Mouse (Mus musculus) MEL (cell line): Measurements from ENCODE around the gene Zbtb24. TPM values are rescaled to one million over a fixed set of nuclear protein-coding genes. Genes with fewer than 3 reads are reported as not detected.

Source experiments
- DNase-seq: peaks from one replicate; pipeline ENCODE4 v3.0.0; 2011; ENCODE audit warnings: low read depth, low spot score
- H3K27ac ChIP-seq: 2 replicates; pipeline ENCODE4 v1.5.1; 2012; ENCODE audit warnings: low read depth, mild to moderate bottlenecking, control low read depth, low read length, moderate library complexity; ENCODE audit not compliant: control insufficient read depth
- H3K27me3 ChIP-seq, 2 experiments: fragments of 150-350 bp in 1 of 2; sonication (generic) in 1 of 2; 2 replicates each; pipeline ENCODE4 v1.6.1; 2012; ENCODE audit warnings: low read length in 2 of 2, mild to moderate bottlenecking in 2 of 2, improper control_type of control experiment in 1 of 2, moderate library complexity in 1 of 2; ENCODE audit not compliant: insufficient read depth in 2 of 2, control insufficient read depth in 1 of 2
- H3K36me3 ChIP-seq, 2 experiments: 2 replicates each; pipeline ENCODE4 v1.6.1; 2012 to 2014; ENCODE audit warnings: low read length in 2 of 2, improper control_type of control experiment in 1 of 2, inconsistent platforms in 1 of 2, mild to moderate bottlenecking in 1 of 2; ENCODE audit not compliant: insufficient read depth in 2 of 2, control insufficient read depth in 1 of 2
- H3K4me1 ChIP-seq, 2 experiments: fragments of 150-350 bp in 1 of 2; sonication (generic) in 1 of 2; 2 replicates each; pipeline ENCODE4 v1.6.1; 2012; ENCODE audit warnings: low read length in 2 of 2, improper control_type of control experiment in 1 of 2, mild to moderate bottlenecking in 1 of 2; ENCODE audit not compliant: insufficient read depth in 2 of 2, control insufficient read depth in 1 of 2
- H3K4me3 ChIP-seq, 2 experiments: fragments of 150-350 bp in 1 of 2; sonication (generic) in 1 of 2; 2 replicates each; pipeline ENCODE4 v1.5.1; 2012; ENCODE audit warnings: low read depth in 2 of 2, low read length in 2 of 2, mild to moderate bottlenecking in 2 of 2, moderate library complexity in 2 of 2, control low read depth in 1 of 2, improper control_type of control experiment in 1 of 2; ENCODE audit not compliant: control insufficient read depth in 1 of 2, insufficient read depth in 1 of 2
- H3K79me2 ChIP-seq: 2 replicates; pipeline ENCODE4 v1.6.1; 2012; ENCODE audit warnings: mild to moderate bottlenecking, low read length, moderate library complexity; ENCODE audit not compliant: control insufficient read depth, poor library complexity, insufficient read depth
- H3K9ac ChIP-seq: 2 replicates; pipeline ENCODE4 v1.6.1; 2012; ENCODE audit warnings: low read depth, mild to moderate bottlenecking, control low read depth, low read length, moderate library complexity; ENCODE audit not compliant: control insufficient read depth, poor library complexity, severe bottlenecking
- H3K9me3 ChIP-seq: fragments of 150-350 bp; sonication (generic); replicated peaks from 2 replicates; pipeline ENCODE4 v1.6.1; 2012; ENCODE audit warnings: mild to moderate bottlenecking, low read length, improper control_type of control experiment, moderate library complexity; ENCODE audit not compliant: insufficient read depth
- BHLHE40 ChIP-seq: IDR thresholded peaks from 2 replicates; pipeline ENCODE4 v1.6.1; 2012; ENCODE audit warnings: low read depth, mild to moderate bottlenecking, inconsistent platforms, low read length, improper control_type of control experiment, borderline replicate concordance
- CHD1 ChIP-seq: IDR thresholded peaks from 2 replicates; pipeline ENCODE4 v1.6.1; 2012; ENCODE audit warnings: low read depth, mild to moderate bottlenecking, inconsistent platforms, low read length, improper control_type of control experiment
- CTCF ChIP-seq, 3 experiments: IDR thresholded peaks in 2 of 3; conservative IDR thresholded peaks in 1 of 3; 2 replicates each; pipeline ENCODE4 v1.5.1; 2011 to 2012; ENCODE audit warnings: low read length in 3 of 3, low read depth in 2 of 3, mild to moderate bottlenecking in 2 of 3, improper control_type of control experiment in 1 of 3, inconsistent platforms in 1 of 3, mixed read lengths in 1 of 3, moderate library complexity in 1 of 3; ENCODE audit not compliant: control insufficient read depth in 1 of 3, insufficient read depth in 1 of 3, poor library complexity in 1 of 3, severe bottlenecking in 1 of 3
- E2F4 ChIP-seq: IDR thresholded peaks from 2 replicates; pipeline ENCODE4 v1.6.1; 2011; ENCODE audit warnings: low read depth, low read length, improper control_type of control experiment, borderline replicate concordance
- ELF1 ChIP-seq: IDR thresholded peaks from 2 replicates; pipeline ENCODE4 v1.6.1; 2014; ENCODE audit warnings: low read depth, mild to moderate bottlenecking, inconsistent platforms, low read length, improper control_type of control experiment, moderate library complexity
- EP300 ChIP-seq, 2 experiments: IDR thresholded peaks; 2 replicates each; pipeline ENCODE4 v1.6.1; 2011; ENCODE audit warnings: improper control_type of control experiment in 2 of 2, low read length in 2 of 2, low read depth in 1 of 2, mild to moderate bottlenecking in 1 of 2
- ETS1 ChIP-seq: IDR thresholded peaks from 2 replicates; pipeline ENCODE4 v1.6.1; 2012; ENCODE audit warnings: low read depth, mild to moderate bottlenecking, inconsistent platforms, low read length, improper control_type of control experiment, moderate library complexity
- GABPA ChIP-seq: IDR thresholded peaks from 2 replicates; pipeline ENCODE4 v1.6.1; 2012; ENCODE audit warnings: low read depth, mild to moderate bottlenecking, inconsistent platforms, low read length, improper control_type of control experiment, moderate library complexity
- GATA1 ChIP-seq: IDR thresholded peaks from 2 replicates; pipeline ENCODE4 v1.6.1; 2011; ENCODE audit warnings: low read depth, low read length, improper control_type of control experiment
- JUND ChIP-seq: IDR thresholded peaks from 2 replicates; pipeline ENCODE4 v1.6.1; 2011; ENCODE audit warnings: low read depth, mild to moderate bottlenecking, improper control_type of control experiment, low read length
- KAT2A ChIP-seq: conservative IDR thresholded peaks from 2 replicates; pipeline ENCODE4 v1.6.1; 2012; ENCODE audit warnings: low read depth, low read length, improper control_type of control experiment, inconsistent platforms
- MAX ChIP-seq: IDR thresholded peaks from 2 replicates; pipeline ENCODE4 v1.6.1; 2011; ENCODE audit warnings: low read length, improper control_type of control experiment
- MAZ ChIP-seq: IDR thresholded peaks from 2 replicates; pipeline ENCODE4 v1.6.1; 2012; ENCODE audit warnings: low read depth, mild to moderate bottlenecking, inconsistent platforms, low read length, improper control_type of control experiment
- MEF2A ChIP-seq: IDR thresholded peaks from 2 replicates; pipeline ENCODE4 v1.6.1; 2014; ENCODE audit warnings: low read depth, mild to moderate bottlenecking, inconsistent platforms, low read length, improper control_type of control experiment; ENCODE audit not compliant: poor library complexity, insufficient replicate concordance, severe bottlenecking; ENCODE audit errors: extremely low read depth
- MXI1 ChIP-seq: IDR thresholded peaks from 2 replicates; pipeline ENCODE4 v1.6.1; 2011; ENCODE audit warnings: mild to moderate bottlenecking, low read depth, low read length, improper control_type of control experiment
- MYB ChIP-seq: IDR thresholded peaks from 2 replicates; pipeline ENCODE4 v1.6.1; 2011; ENCODE audit warnings: mild to moderate bottlenecking, low read depth, low read length, improper control_type of control experiment
- MYC ChIP-seq: IDR thresholded peaks from 2 replicates; pipeline ENCODE4 v1.6.1; 2011; ENCODE audit warnings: low read depth, mild to moderate bottlenecking, low read length, improper control_type of control experiment, moderate library complexity
- NELFE ChIP-seq: IDR thresholded peaks from 2 replicates; pipeline ENCODE4 v1.6.1; 2011; ENCODE audit warnings: low read depth, low read length, improper control_type of control experiment
- POLR2A ChIP-seq, 2 experiments: IDR thresholded peaks; 2 replicates each; pipeline ENCODE4 v1.6.1; 2011 to 2012; ENCODE audit warnings: low read length in 2 of 2, mild to moderate bottlenecking in 2 of 2, control low read depth in 1 of 2, improper control_type of control experiment in 1 of 2, low read depth in 1 of 2, moderate library complexity in 1 of 2; ENCODE audit not compliant: control insufficient read depth in 1 of 2, insufficient read depth in 1 of 2, poor library complexity in 1 of 2
- POLR2AphosphoS2 ChIP-seq: IDR thresholded peaks from 2 replicates; pipeline ENCODE4 v1.6.1; 2011; ENCODE audit warnings: low read length, improper control_type of control experiment
- POLR2AphosphoS5 ChIP-seq: IDR thresholded peaks from 2 replicates; pipeline ENCODE4 v1.6.1; 2012; ENCODE audit warnings: low read depth, borderline replicate concordance, mild to moderate bottlenecking, inconsistent platforms, low read length, moderate library complexity, mixed read lengths
- SIN3A ChIP-seq: IDR thresholded peaks from 2 replicates; pipeline ENCODE4 v1.6.1; 2012; ENCODE audit warnings: low read length, improper control_type of control experiment, inconsistent platforms
- TAL1 ChIP-seq: IDR thresholded peaks from 2 replicates; pipeline ENCODE4 v1.6.1; 2012; ENCODE audit warnings: mild to moderate bottlenecking, inconsistent platforms, low read length, moderate library complexity, mixed read lengths
- TCF12 ChIP-seq: IDR thresholded peaks from 2 replicates; pipeline ENCODE4 v1.6.1; 2014; ENCODE audit warnings: low read depth, mild to moderate bottlenecking, inconsistent platforms, low read length, improper control_type of control experiment, moderate library complexity
- UBTF ChIP-seq: IDR thresholded peaks from 2 replicates; pipeline ENCODE4 v1.6.1; 2012; ENCODE audit warnings: low read depth, mild to moderate bottlenecking, inconsistent platforms, low read length, improper control_type of control experiment, moderate library complexity, borderline replicate concordance; ENCODE audit not compliant: insufficient read depth
- USF1 ChIP-seq: IDR thresholded peaks from 2 replicates; pipeline ENCODE4 v1.6.1; 2014; ENCODE audit warnings: low read depth, mild to moderate bottlenecking, inconsistent platforms, low read length, improper control_type of control experiment, moderate library complexity
- ZC3H11A ChIP-seq: IDR thresholded peaks from 2 replicates; pipeline ENCODE4 v1.6.1; 2012; ENCODE audit warnings: low read depth, mild to moderate bottlenecking, inconsistent platforms, low read length, improper control_type of control experiment
- ZKSCAN1 ChIP-seq: IDR thresholded peaks from 2 replicates; pipeline ENCODE4 v1.6.1; 2012; ENCODE audit warnings: low read depth, mild to moderate bottlenecking, inconsistent platforms, low read length, improper control_type of control experiment, moderate library complexity
- polyA plus RNA-seq, 2 experiments: library from polyadenylated mRNA; stranded (reverse) in 1 of 2; unstranded in 1 of 2; fragments of >175 nt in 1 of 2; fragments of >200 nt in 1 of 2; gene quantifications; 2 replicates each; pipeline versions ENCODE4 v1.2.1 to v1.2.4; 2012; ENCODE audit warnings: low replicate concordance in 2 of 2, low read depth in 1 of 2; ENCODE audit not compliant: insufficient read length in 2 of 2, insufficient read depth in 1 of 2, missing spikeins in 1 of 2
- total RNA-seq: library from RNA; depleted of rRNA; stranded (reverse); fragments of 300-350 nt; gene quantifications from 2 replicates; pipeline ENCODE4 v1.2.3, GENCODE M21; 2012

The Zbtb24 gene
- total and polyA plus RNA-seq, 3 experiments: 7.6 to 11.0 TPM; not detected in 1

- DNase-seq: no peak
- Histone ChIP-seq H3K9ac (no peak overlapping the region), H3K27ac (no peak overlapping the region), H3K36me3 (no peaks in the 10 kb centered on the region), H3K27me3 (peaks cover 3 to 8% of the 10 kb centered on the region in 2 experiments), H3K4me1 (no peaks in the 10 kb centered on the region), H3K9me3 (no peaks in the 10 kb centered on the region), H3K79me2 (no peaks in the 10 kb centered on the region), H3K4me3 (no peak overlapping the region)
- no peak for TF ChIP-seq SIN3A
- TF ChIP-seq GABPA: no peak
- no peak for TF ChIP-seq ELF1
- TF ChIP-seq NELFE: no peak
- TF ChIP-seq JUND: no peak
- TF ChIP-seq ZKSCAN1: no peak
- TF ChIP-seq UBTF: no peak
- TF ChIP-seq E2F4: no peak
- TF ChIP-seq TAL1: no peak
- no peak for TF ChIP-seq MYC
- no peak for TF ChIP-seq ZC3H11A
- TF ChIP-seq MEF2A: no peak
- TF ChIP-seq CHD1: no peak
- TF ChIP-seq KAT2A: no peak
- TF ChIP-seq TCF12: no peak
- no peak for TF ChIP-seq MAZ
- TF ChIP-seq CTCF (IDR thresholded peaks at IDR 0.05 in 2 of 3, conservative IDR thresholded peaks at IDR 0.05 in 1 of 3; ENCODE audit: control insufficient read depth in 1 of 3, insufficient read depth in 1 of 3, low read depth in 2 of 3, low read length in 3 of 3, poor library complexity in 1 of 3, severe bottlenecking in 1 of 3): no peak
- no peak for TF ChIP-seq POLR2A (IDR thresholded peaks at IDR 0.05; ENCODE audit: control insufficient read depth in 1 of 2, insufficient read depth in 1 of 2, low read depth in 1 of 2, low read length in 2 of 2, poor library complexity in 1 of 2)
- no peak for TF ChIP-seq GATA1
- TF ChIP-seq MXI1: no peak
These were observed 29.5 kb upstream of the Zbtb24 start for GRCm38 (mm10) chr10:41420496-41421200.

GRCm38 (mm10) chr10:41423681-41424080, 26.5 kb upstream of the Zbtb24 start:
- Histone ChIP-seq H3K9ac (no peak overlapping the region), H3K36me3 (no peaks in the 10 kb centered on the region), H3K79me2 (no peaks in the 10 kb centered on the region), H3K4me1 (no peaks in the 10 kb centered on the region), H3K9me3 (no peaks in the 10 kb centered on the region), H3K4me3 (no peak overlapping the region), H3K27ac (no peak overlapping the region), H3K27me3 (peaks cover 3 to 8% of the 10 kb centered on the region in 2 experiments)
- no peak for DNase-seq
- TF ChIP-seq BHLHE40: no peak
- no peak for TF ChIP-seq KAT2A
- TF ChIP-seq GATA1: no peak
- TF ChIP-seq CHD1: no peak
- TF ChIP-seq MAX: no peak
- no peak for TF ChIP-seq ETS1
- no peak for TF ChIP-seq ZC3H11A
- no peak for TF ChIP-seq EP300 (IDR thresholded peaks at IDR 0.05; ENCODE audit: low read depth in 1 of 2, low read length in 2 of 2)
- no peak for TF ChIP-seq E2F4
- TF ChIP-seq CTCF (IDR thresholded peaks at IDR 0.05 in 2 of 3, conservative IDR thresholded peaks at IDR 0.05 in 1 of 3; ENCODE audit: control insufficient read depth in 1 of 3, insufficient read depth in 1 of 3, low read depth in 2 of 3, low read length in 3 of 3, poor library complexity in 1 of 3, severe bottlenecking in 1 of 3): no peak
- no peak for TF ChIP-seq TCF12
- no peak for TF ChIP-seq USF1
- TF ChIP-seq POLR2A (IDR thresholded peaks at IDR 0.05; ENCODE audit: control insufficient read depth in 1 of 2, insufficient read depth in 1 of 2, low read depth in 1 of 2, low read length in 2 of 2, poor library complexity in 1 of 2): no peak
- no peak for TF ChIP-seq POLR2AphosphoS5
- no peak for TF ChIP-seq MYB
- no peak for TF ChIP-seq MYC
- TF ChIP-seq POLR2AphosphoS2: no peak
- TF ChIP-seq TAL1: no peak
- TF ChIP-seq, all 39 proteins: peak for 0
